Mouse (Mus musculus): ENCODE results near the gene Plcb1.

Plcb1 gene

GRCm38 (mm10) chr2:134838185-134838584 is 52.3 kb downstream of the Plcb1 start:
- no peak for DNase-seq (ENCODE audit: extremely low spot score, low read depth, low spot score)

- no peak for DNase-seq (ENCODE audit: extremely low spot score, low read depth, low spot score)
Observed at GRCm38 (mm10) chr2:134838888-134839287, 53.0 kb downstream of the Plcb1 start.

GRCm38 (mm10) chr2:134842883-134843282 is 57.0 kb downstream of the Plcb1 start:
- no peak for DNase-seq (ENCODE audit: extremely low spot score, low read depth, low spot score)

GRCm38 (mm10) chr2:134844391-134845238 is 58.7 kb downstream of the Plcb1 start:
- DNase-seq (ENCODE audit: extremely low spot score, low read depth, low spot score): no peak

GRCm38 (mm10) chr2:134845239-134845738 is 59.4 kb downstream of the Plcb1 start:
- DNase-seq (ENCODE audit: extremely low spot score, low read depth, low spot score): no peak

GRCm38 (mm10) chr2:134846555-134846954 is 60.7 kb downstream of the Plcb1 start:
- no peak for DNase-seq (ENCODE audit: extremely low spot score, low read depth, low spot score)

GRCm38 (mm10) chr2:134851189-134852171 is 65.6 kb downstream of the Plcb1 start:
- DNase-seq (ENCODE audit: extremely low spot score, low read depth, low spot score): no peak

- no peak for DNase-seq (ENCODE audit: extremely low spot score, low read depth, low spot score)
Observed at GRCm38 (mm10) chr2:134856239-134856638, 70.4 kb downstream of the Plcb1 start.

GRCm38 (mm10) chr2:134856691-134857090 is 70.8 kb downstream of the Plcb1 start:
- no peak for DNase-seq (ENCODE audit: extremely low spot score, low read depth, low spot score)

- no peak for DNase-seq (ENCODE audit: extremely low spot score, low read depth, low spot score)
Observed at GRCm38 (mm10) chr2:134864985-134865645, 79.2 kb downstream of the Plcb1 start.

GRCm38 (mm10) chr2:134867381-134867780 is 81.5 kb downstream of the Plcb1 start:
- no peak for DNase-seq (ENCODE audit: extremely low spot score, low read depth, low spot score)

- DNase-seq (ENCODE audit: extremely low spot score, low read depth, low spot score): no peak
Observed at GRCm38 (mm10) chr2:134871692-134872489, 86.0 kb downstream of the Plcb1 start.

- DNase-seq (ENCODE audit: extremely low spot score, low read depth, low spot score): no peak
Observed at GRCm38 (mm10) chr2:134872490-134872781, 86.6 kb downstream of the Plcb1 start.

- DNase-seq (ENCODE audit: extremely low spot score, low read depth, low spot score): no peak
Observed at GRCm38 (mm10) chr2:134877148-134877547, 91.3 kb downstream of the Plcb1 start.

GRCm38 (mm10) chr2:134891207-134891606 is 105.3 kb downstream of the Plcb1 start:
- DNase-seq (ENCODE audit: extremely low spot score, low read depth, low spot score): no peak

GRCm38 (mm10) chr2:134894776-134895175 is 108.9 kb downstream of the Plcb1 start:
- DNase-seq (ENCODE audit: extremely low spot score, low read depth, low spot score): no peak

- DNase-seq (ENCODE audit: extremely low spot score, low read depth, low spot score): no peak
Observed at GRCm38 (mm10) chr2:134896196-134896595, 110.3 kb downstream of the Plcb1 start.

- DNase-seq (ENCODE audit: extremely low spot score, low read depth, low spot score): no peak
Observed at GRCm38 (mm10) chr2:134897083-134897482, 111.2 kb downstream of the Plcb1 start.

GRCm38 (mm10) chr2:134901521-134901920 is 115.7 kb downstream of the Plcb1 start:
- no peak for DNase-seq (ENCODE audit: extremely low spot score, low read depth, low spot score)

GRCm38 (mm10) chr2:134910882-134911281 is 125.0 kb downstream of the Plcb1 start:
- DNase-seq (ENCODE audit: extremely low spot score, low read depth, low spot score): no peak

Data from hindlimb bud, embryonic 11.5 days (tissue).